Mouse (Mus musculus): ENCODE measurements around the gene Calu. TPM values are rescaled to one million over a fixed set of nuclear protein-coding genes. Genes with fewer than 3 reads are reported as not detected.

The Calu gene
- total and polyA plus RNA-seq, 3 experiments = 79.4 to 419 (median 98.0) TPM

DNA sequence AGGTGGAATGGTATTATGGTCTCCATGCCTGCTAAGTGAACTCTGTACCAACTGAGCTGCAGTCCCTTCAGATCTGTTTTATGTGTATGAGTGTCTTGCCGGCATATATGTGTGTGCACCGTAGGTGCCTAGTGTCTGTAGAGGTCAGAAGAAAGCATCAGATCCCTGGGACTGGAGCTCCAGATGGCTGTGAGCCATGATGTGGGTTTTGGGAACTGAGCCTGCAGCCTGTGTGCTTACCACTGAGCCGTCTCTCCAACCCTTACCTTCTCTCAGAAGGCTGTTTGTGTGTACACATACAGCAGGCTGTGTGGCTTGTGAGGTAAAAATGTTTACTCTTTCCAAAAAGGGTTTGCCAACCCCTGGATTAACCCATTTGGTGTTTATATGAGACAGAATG is 11.5 kb downstream of the Calu start:
- H3K36me3 ChIP-seq (ENCODE audit: control insufficient read depth in 1 of 2, insufficient read depth in 2 of 2, low read length in 2 of 2) = peaks cover 0 to 22% of the 10 kb centered on the region in 2 experiments; a peak in 2 of 4 replicates
- H3K79me2 ChIP-seq (ENCODE audit: control insufficient read depth, insufficient read depth, low read length, poor library complexity) = peaks cover 8% of the 10 kb centered on the region; the same call in 1 of the 2 replicates
- DNase-seq (ENCODE audit: low read depth, low spot score) = no peak
- no peaks in the 10 kb centered on the region for H3K4me1 ChIP-seq (ENCODE audit: control insufficient read depth in 1 of 2, insufficient read depth in 2 of 2, low read length in 2 of 2)
- no peak for TF ChIP-seq TCF12 (IDR thresholded peaks at IDR 0.05; ENCODE audit: low read depth, low read length)
- TF ChIP-seq RAD21 (IDR thresholded peaks at IDR 0.05; ENCODE audit: low read depth, low read length) = no peak
- no peak for TF ChIP-seq MAFK (IDR thresholded peaks at IDR 0.05; ENCODE audit: borderline replicate concordance, low read depth, low read length)
- TF ChIP-seq USF2 (IDR thresholded peaks at IDR 0.05; ENCODE audit: borderline replicate concordance in 1 of 2, insufficient read depth in 1 of 2, low read depth in 1 of 2, low read length in 2 of 2) = no peak
- no peak for TF ChIP-seq BHLHE40 (IDR thresholded peaks at IDR 0.05; ENCODE audit: borderline replicate concordance, low read depth, low read length)
- TF ChIP-seq TAL1 (IDR thresholded peaks at IDR 0.05; ENCODE audit: low read length) = no peak
- TF ChIP-seq KAT2A (conservative IDR thresholded peaks at IDR 0.05; ENCODE audit: low read depth, low read length) = no peak
- no peak for TF ChIP-seq HCFC1 (IDR thresholded peaks at IDR 0.05; ENCODE audit: low read depth, low read length)
- TF ChIP-seq ZNF384 (IDR thresholded peaks at IDR 0.05; ENCODE audit: low read depth, low read length) = no peak
- TF ChIP-seq POLR2AphosphoS5 (IDR thresholded peaks at IDR 0.05; ENCODE audit: borderline replicate concordance, low read depth, low read length) = no peak
- TF ChIP-seq MXI1 (IDR thresholded peaks at IDR 0.05; ENCODE audit: low read depth, low read length) = no peak
- no peak for TF ChIP-seq ZMIZ1 (IDR thresholded peaks at IDR 0.05; ENCODE audit: low read depth, low read length)
- H3K27ac ChIP-seq (ENCODE audit: control insufficient read depth, low read depth, low read length) = no peak overlapping the region
- no peak overlapping the region for H3K4me3 ChIP-seq (ENCODE audit: control insufficient read depth in 1 of 2, insufficient read depth in 1 of 2, low read depth in 2 of 2, low read length in 2 of 2)
- H3K27me3 ChIP-seq (ENCODE audit: control insufficient read depth in 1 of 2, insufficient read depth in 2 of 2, low read length in 2 of 2) = no peaks in the 10 kb centered on the region
- no peak overlapping the region for H3K9ac ChIP-seq (ENCODE audit: control insufficient read depth, low read depth, low read length, poor library complexity, severe bottlenecking)
- no peaks in the 10 kb centered on the region for H3K9me3 ChIP-seq (replicated peaks; ENCODE audit: insufficient read depth, low read length)

DNA sequence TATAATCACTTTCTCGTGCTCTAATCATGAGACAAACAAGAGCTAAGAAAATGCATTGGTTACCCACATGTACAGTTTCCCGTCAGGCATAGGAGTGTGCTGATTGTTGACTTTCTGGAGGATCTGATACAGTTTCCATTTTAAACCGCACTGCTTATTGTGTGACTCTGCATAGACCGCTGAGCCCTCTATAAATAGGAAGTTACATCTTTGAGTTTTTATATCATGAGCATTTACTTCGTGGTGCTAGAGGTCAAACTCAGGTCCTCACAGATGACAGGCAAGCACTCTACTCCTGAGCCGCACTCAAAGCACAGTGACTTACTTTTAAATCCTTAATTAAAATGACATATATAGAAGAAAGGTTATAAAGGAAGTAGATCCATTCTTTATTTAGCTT is 12.3 kb downstream of the Calu start:
- Histone ChIP-seq H3K27ac (ENCODE audit: control insufficient read depth, low read depth, low read length) (no peak overlapping the region), H3K27me3 (ENCODE audit: control insufficient read depth in 1 of 2, insufficient read depth in 2 of 2, low read length in 2 of 2) (no peaks in the 10 kb centered on the region), H3K9me3 (replicated peaks; ENCODE audit: insufficient read depth, low read length) (no peaks in the 10 kb centered on the region), H3K36me3 (ENCODE audit: control insufficient read depth in 1 of 2, insufficient read depth in 2 of 2, low read length in 2 of 2) (peaks cover 0 to 22% of the 10 kb centered on the region in 2 experiments; a peak in 2 of 4 replicates), H3K4me1 (ENCODE audit: control insufficient read depth in 1 of 2, insufficient read depth in 2 of 2, low read length in 2 of 2) (no peaks in the 10 kb centered on the region), H3K79me2 (ENCODE audit: control insufficient read depth, insufficient read depth, low read length, poor library complexity) (peaks cover 6% of the 10 kb centered on the region; the same call in 1 of the 2 replicates), H3K9ac (ENCODE audit: control insufficient read depth, low read depth, low read length, poor library complexity, severe bottlenecking) (no peak overlapping the region), H3K4me3 (ENCODE audit: control insufficient read depth in 1 of 2, insufficient read depth in 1 of 2, low read depth in 2 of 2, low read length in 2 of 2) (no peak overlapping the region)
- no peak for TF ChIP-seq ZC3H11A (IDR thresholded peaks at IDR 0.05; ENCODE audit: low read depth, low read length)
- TF ChIP-seq RAD21 (IDR thresholded peaks at IDR 0.05; ENCODE audit: low read depth, low read length) = no peak
- no peak for DNase-seq (ENCODE audit: low read depth, low spot score)

All from MEL (cell line).